Mouse (Mus musculus) liver, postnatal 0 days (tissue): Measurements from ENCODE around the gene Rab31.

Experiments
- CTCF ChIP-seq: sonication (generic); IDR thresholded peaks from 2 replicates; pipeline ENCODE4 v1.5.1; 2016; ENCODE audit warnings: antibody characterized with exemption, low read depth
- EP300 ChIP-seq: IDR thresholded peaks from 2 replicates; pipeline ENCODE4 v1.6.1; 2016; ENCODE audit warnings: antibody characterized with exemption, low read depth, mild to moderate bottlenecking

DNA sequence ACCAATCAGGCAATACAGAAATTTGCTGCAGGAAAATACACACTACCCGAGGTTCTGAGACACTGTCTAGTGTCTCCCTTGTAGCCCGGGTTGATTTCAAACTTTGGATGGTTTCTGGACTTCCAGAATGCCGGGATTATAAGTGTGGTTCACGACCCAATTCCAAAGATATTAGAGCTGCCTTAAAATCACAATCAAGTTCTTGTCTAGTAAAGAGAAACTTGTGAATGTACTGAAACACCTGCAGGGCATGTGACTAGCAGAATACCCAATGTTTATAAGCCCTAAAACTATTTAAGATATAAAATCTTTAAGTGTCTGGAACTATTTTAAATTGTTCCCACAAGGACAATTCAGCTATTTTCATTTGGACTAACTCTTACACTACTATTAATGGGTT is 160.8 kb downstream of the Rab31 start:
- no peak for TF ChIP-seq EP300
- TF ChIP-seq CTCF = no peak
